Mouse (Mus musculus): ENCODE data around the gene Gm12394. TPM values are rescaled to one million over a fixed set of nuclear protein-coding genes. Genes with fewer than 3 reads are reported as not detected.
"Not testable (repeated sequence)": the region's sequence is repeated elsewhere in the genome, so short reads cannot be mapped to it uniquely, and the experiment has no call there.

Gm12394 gene
- not detected in 2 replicates for total RNA-seq (2017)

DNA sequence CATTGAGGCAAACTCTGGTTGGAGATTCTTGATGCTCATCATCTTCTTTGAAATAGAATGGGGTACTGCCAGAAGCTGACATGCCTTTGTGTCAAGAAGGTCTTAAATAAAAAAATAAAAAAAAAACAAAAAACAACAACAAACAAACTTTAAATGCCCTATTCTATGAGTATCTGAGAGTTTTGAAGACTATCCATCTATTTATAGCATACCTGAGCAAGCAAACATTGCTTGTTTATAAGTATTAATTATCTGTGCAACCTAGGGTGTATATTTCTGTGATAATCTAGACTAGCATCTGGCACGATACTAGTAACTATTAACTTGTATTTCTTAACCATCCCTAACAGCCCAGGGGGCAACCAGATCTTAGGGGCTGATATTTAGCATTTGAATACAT, at the start of gene Gm12394:
TSS of gene Gm12394 (minus strand) at position 101 of the 400 bp plus-strand sequence.
- not testable (repeated sequence) for ATAC-seq (replicated peaks; ENCODE audit: low read depth, poor library complexity, severe bottlenecking)

- no peak for ATAC-seq (replicated peaks; ENCODE audit: low read depth, poor library complexity, severe bottlenecking)
Observed at GRCm38 (mm10) chr4:42904966-42905365, 48.4 kb upstream of the Gm12394 start.

GRCm38 (mm10) chr4:42904523-42904922, 48.0 kb upstream of the Gm12394 start:
- no peak for ATAC-seq (replicated peaks; ENCODE audit: low read depth, poor library complexity, severe bottlenecking)

- no peak for ATAC-seq (replicated peaks; ENCODE audit: low read depth, poor library complexity, severe bottlenecking)
Observed at GRCm38 (mm10) chr4:42903942-42904341, 47.4 kb upstream of the Gm12394 start.

- ATAC-seq (replicated peaks; ENCODE audit: low read depth, poor library complexity, severe bottlenecking) = no peak
Observed at GRCm38 (mm10) chr4:42902730-42903129, 46.2 kb upstream of the Gm12394 start.

DNA sequence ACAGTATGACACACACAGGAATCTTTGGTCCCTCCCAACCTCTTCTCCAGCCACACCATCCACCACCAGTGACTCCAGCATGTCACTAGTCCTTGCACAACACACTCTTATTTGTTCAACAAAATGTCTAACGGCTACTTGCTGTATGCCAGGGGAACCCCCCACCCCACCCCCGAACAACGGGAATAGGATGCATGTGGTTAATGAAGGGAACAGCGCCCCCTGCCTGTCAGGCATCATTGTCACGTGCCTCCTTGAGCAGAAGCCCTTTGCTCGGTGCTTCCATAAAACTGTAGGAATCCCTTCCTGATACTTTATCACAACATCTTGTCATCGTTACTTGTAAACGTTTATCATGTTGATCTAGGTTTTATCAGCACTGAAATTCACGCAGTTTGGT, 45.6 kb upstream of the Gm12394 start:
- peak; percentile 69 for ATAC-seq (replicated peaks; ENCODE audit: low read depth, poor library complexity, severe bottlenecking)

DNA sequence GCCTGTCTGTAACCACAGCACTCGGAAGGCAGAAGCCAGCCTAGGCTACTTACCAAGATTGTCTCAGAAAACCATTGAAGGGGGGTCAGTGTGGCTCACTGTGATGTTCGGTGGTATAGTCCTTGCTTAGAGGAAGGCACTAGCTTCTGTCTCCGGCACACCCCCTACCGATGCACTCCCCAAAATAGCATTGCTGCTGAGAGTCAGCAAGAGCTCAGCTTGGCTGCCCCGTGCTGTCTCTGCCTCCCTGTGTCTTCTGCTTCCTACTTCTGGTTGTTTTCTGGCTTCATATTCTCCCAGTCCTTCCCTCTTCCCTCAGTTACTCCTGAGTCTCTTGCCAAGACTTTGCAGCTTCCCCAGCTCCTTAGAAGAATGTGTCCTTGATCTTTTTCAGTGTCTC, 44.3 kb upstream of the Gm12394 start:
- ATAC-seq (replicated peaks; ENCODE audit: low read depth, poor library complexity, severe bottlenecking) = no peak

DNA sequence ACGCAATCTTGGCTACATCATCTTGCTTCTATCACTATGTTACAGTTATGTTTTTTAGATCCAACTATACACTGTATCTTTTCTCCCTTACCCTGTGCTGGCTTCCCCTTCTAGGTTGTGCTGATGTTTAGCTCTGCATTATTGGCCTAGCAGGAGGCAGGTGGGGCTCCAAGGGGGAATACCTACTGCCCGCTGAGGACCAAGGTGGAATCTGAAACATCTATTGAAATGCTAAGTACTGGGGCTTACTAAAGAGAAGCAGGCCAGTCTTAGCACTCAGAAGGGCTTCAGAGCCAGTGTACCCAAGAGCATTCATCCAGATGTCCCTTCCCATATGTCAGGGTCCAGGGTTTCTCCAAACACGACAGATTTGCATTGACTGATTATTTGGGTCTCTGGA, 42.3 kb upstream of the Gm12394 start:
- no peak for ATAC-seq (replicated peaks; ENCODE audit: low read depth, poor library complexity, severe bottlenecking)

DNA sequence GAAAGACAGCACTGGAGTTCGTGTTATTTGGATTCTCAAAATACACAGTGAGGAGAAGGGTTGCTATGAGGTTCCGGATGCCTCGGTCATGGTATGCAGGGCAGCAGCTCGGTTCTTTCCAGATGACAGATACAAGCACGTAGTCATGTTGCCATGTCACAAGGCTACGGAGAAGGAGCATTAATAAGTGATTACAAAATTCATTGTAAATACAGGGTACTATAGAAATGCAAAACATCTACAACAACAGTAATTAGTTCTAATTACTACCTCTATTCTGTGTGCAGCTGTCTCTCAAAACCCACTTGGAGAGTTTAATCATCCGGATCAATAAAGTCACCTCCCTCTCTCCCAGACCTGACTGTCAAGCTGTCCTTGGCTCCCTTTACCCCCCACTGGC, 38.5 kb upstream of the Gm12394 start:
- no peak for ATAC-seq (replicated peaks; ENCODE audit: low read depth, poor library complexity, severe bottlenecking)

GRCm38 (mm10) chr4:42891176-42891575, 34.6 kb upstream of the Gm12394 start:
- ATAC-seq (replicated peaks; ENCODE audit: low read depth, poor library complexity, severe bottlenecking) = no peak

DNA sequence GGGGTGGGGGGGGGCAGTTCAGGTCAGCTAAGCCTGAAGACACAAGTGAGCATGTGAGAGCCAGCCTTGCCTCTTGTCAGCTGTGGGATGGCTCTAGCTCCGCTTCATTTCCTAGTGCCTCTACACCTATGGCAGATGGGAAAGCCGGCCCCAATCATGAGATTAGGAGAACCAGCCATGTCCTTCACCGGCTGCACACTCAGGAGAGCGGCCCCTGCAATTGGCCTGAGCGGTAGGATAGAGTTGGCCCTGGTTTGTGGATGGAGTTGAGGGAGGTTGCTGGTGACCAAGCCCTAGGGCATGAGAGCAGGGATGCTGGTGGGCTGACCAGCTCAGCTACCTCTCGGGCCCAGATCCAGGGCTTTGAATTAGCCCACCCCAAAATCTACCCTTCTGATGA, 32.2 kb upstream of the Gm12394 start:
- ATAC-seq (replicated peaks; ENCODE audit: low read depth, poor library complexity, severe bottlenecking) = no peak

- no peak for ATAC-seq (replicated peaks; ENCODE audit: low read depth, poor library complexity, severe bottlenecking)
Observed at GRCm38 (mm10) chr4:42886926-42887325, 30.4 kb upstream of the Gm12394 start.

DNA sequence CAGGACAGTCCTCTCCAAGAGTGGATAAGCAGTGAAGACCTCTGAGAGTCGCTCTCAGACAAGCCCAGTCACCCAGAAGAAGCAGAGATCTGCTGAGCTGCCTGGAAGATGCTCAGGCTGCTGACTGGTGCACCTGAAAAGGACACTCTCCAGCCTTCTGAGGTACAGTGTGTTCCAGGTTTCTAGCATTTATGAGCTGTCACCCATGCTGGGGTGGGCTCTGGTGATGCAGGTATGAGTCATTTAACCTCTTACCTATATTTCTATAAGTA, 24.0 kb upstream of the Gm12394 start:
- ATAC-seq (replicated peaks; ENCODE audit: low read depth, poor library complexity, severe bottlenecking) = no peak

DNA sequence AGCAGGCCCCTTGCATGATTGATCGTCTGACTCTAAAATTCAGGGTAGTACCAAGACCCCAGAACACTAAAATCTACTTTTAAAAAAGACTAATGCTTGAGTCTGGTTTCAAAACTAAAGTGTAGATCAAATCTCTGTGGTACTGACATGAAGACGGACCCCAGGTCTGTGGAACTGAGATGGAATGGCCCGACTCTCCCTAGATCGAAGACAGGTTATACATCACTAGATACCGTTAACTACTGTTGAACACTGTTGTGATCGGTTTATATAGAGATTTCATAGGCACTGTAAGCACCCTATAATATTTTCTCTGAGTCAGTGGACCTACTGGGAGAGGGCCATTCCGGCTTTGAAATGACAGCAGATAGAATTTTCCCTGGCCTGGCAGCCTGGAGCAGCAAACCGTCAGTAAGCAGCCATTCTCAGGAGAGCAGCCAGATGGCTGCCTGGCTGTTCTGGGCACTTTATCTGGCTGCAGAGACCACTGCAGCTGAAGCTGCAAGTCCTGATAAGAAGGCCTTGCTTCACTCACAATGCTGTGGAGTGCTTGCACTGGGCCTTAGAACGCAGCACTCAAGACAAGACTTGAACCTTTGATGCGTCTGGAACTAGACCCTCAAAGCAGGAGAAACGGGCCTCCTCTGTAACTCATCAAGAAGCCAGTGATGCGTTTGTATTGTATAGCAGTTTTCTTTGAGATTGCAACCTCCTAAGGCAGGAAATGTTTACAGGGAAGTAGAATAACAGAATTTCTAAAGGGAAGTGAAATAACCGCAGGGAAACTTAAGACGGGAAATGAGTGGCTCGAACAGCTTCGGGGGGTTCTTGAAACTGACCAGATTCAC, 23.5 kb upstream of the Gm12394 start:
- peak; percentile 94 for ATAC-seq (replicated peaks; ENCODE audit: low read depth, poor library complexity, severe bottlenecking)

DNA sequence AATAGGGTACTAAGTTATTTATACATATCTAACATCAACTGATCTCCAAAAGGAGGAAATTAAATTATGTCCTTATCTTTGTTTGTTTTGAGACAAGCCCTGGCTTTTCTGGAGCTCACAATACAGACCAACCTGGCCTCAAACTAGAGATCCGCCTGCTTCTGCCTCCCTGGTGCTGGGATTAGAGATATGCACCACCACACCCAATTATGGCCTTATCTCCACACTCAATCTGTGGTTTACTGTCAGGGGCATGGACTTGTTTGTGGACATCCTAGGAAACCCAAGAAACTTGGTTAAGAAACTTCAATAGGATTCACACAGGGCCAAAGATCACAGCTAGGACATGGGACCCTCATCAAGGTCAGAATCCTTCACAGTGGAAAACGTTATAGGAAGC, 21.1 kb upstream of the Gm12394 start:
- no peak for ATAC-seq (replicated peaks; ENCODE audit: low read depth, poor library complexity, severe bottlenecking)

GRCm38 (mm10) chr4:42876586-42877291, 20.2 kb upstream of the Gm12394 start:
- ATAC-seq (replicated peaks; ENCODE audit: low read depth, poor library complexity, severe bottlenecking) = peak; percentile 75

DNA sequence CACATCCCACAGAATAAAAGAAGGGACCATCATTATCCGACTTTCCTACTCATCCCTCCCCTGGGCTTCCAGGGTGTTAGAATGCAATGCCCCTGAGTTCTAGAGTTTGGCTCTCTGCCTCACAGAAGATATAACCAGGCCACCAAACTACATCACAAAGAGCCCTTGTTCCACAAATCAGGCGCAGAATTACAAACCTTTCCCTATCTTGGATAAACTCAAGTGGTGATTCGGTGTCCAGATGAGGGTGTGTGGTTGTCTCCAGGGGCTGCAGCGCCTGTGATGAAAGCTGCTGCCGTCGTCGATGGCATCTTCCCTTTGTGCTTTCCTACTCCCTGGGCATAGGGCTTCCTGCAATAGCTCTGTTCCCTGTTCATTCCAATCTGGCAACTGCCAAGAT, 17.6 kb upstream of the Gm12394 start, which contains the start of gene Fam205c:
TSS of gene Fam205c (minus strand) at position 101 of the 400 bp plus-strand sequence.
- no peak for ATAC-seq (replicated peaks; ENCODE audit: low read depth, poor library complexity, severe bottlenecking)

GRCm38 (mm10) chr4:42872746-42873435, 16.3 kb upstream of the Gm12394 start:
- ATAC-seq (replicated peaks; ENCODE audit: low read depth, poor library complexity, severe bottlenecking) = no peak

GRCm38 (mm10) chr4:42872151-42872550, 15.6 kb upstream of the Gm12394 start:
- no peak for ATAC-seq (replicated peaks; ENCODE audit: low read depth, poor library complexity, severe bottlenecking)

DNA sequence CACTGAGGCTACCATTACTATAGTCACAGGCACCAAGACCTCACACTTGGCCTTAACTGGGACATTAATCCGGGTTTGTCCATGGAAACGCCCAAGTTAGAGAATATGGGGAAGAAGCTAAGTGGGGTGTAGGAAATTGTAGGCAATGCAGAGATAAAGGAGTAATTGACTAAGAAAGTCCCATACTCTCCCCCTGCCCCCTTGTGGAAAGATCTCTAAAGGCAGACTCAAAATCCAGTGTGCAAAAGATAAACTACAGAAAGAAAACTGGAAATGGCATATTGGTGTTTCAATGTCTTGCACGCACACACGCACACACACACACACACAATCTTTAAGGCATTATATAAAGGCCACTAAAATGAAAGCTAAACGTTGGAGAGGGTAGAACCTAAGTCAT, 14.2 kb upstream of the Gm12394 start:
- no peak for ATAC-seq (replicated peaks; ENCODE audit: low read depth, poor library complexity, severe bottlenecking)

DNA sequence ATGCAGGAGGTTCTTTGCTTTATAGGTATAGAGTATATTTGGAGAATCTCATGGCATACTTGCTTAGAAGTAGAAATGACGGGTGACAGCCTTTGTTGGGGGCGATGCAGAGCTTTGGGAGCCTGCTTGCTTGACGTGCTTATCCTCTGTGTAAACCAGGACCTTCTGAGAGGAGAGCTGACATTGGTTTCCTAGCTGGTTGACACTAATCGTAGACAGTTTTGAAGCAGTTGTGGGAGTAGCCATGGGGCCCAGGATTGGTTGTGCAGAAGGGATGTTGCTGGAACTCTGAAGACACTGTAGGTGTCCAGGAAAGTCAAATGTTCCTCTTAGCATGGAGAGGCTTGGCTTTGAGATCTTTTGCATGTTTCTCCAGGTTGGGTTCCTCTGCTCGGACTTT, 11.6 kb upstream of the Gm12394 start:
- ATAC-seq (replicated peaks; ENCODE audit: low read depth, poor library complexity, severe bottlenecking) = no peak

All from common myeloid progenitor, adult 5-6 weeks (primary cell).